Mouse (Mus musculus): ENCODE data around the gene Dbndd2.

The Dbndd2 gene

GRCm38 (mm10) chr2:164485681-164486257, at the start of gene Dbndd2:
Dbndd2 (plus strand) TSS chr2:164486106.
- no peak for DNase-seq

- no peak for DNase-seq
Observed at GRCm38 (mm10) chr2:164436215-164436913, 49.5 kb upstream of the Dbndd2 start.

GRCm38 (mm10) chr2:164436961-164437360, 48.9 kb upstream of the Dbndd2 start:
- no peak for DNase-seq

DNA sequence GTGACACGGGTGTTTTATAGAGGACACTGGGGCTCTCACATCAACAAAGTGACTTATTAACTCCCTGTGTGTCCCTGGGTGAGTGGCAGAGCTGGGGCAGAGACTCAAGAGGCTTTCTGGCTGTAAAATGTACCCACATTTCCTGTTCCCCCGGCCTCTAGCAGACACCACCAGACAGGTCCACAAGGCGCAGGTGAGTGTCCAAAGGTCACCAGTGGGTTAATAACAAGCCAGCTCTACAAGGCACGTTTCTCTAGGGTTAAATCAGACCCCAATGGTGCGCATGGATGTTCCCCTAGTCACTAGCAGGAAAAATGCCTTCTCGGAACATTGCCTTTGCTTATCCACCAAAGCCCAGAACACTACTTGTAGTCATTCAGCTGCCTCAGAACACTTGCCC, 48.2 kb upstream of the Dbndd2 start:
- DNase-seq, result no peak

DNA sequence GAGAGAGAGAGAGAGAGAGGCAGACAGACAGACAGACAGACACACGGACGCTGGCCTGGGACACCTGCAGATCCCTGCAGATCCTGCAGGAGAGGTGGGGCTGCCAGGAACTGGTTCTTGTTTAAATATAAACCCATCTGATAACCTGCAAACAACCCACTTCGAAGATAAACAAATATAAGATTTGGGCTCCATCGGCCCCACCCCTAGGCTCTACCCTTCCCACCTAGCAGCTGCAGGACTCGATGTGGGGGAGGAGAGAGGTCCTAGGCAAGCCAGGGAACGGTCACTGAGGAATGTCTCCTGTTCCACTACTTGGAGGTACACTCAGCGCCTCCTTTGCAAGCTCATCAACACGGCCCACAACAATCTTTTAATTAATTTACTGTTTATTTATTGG, 47.6 kb upstream of the Dbndd2 start:
- no peak for DNase-seq

DNA sequence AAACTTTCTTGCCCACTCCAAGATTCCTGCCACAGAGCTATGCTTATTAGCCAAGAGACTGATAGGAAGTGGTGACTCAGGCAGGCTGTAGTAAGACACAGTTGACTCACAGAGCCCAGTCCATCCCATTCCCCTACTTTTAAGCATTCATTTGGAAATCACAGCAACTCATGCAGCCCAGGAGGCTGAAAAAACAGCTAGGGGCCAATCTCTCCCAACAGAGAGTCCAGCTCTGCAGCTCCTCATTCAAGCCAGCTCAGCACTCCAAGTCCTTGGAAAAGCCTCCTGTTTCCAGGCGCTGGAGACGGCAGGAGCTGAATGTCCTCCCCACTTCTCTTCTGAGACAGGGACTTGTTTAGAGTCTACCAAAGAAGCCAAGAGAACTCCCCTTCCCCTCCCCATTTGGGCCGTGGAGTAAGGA, 46.9 kb upstream of the Dbndd2 start:
- DNase-seq, result no peak

GRCm38 (mm10) chr2:164440314-164440713, 45.6 kb upstream of the Dbndd2 start:
- no peak for DNase-seq

DNA sequence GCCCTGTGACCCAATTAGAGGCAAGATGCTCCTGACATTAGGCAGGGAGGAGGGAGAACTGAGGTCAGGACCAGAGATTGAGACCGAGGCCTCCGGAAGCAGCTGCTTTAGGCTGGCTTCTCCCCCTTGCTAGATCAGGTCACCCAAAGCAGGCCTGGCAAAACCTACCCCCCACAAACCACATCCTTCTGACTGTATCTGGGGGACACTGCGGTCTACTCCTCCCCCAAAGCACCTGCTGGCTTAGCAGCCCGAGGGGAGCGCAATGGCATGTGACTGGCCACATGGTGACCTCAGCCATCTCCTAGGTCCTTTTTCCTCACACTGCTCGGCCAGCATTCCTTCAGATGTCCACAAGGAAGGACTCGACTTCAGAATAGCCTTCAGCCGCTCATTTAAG, 44.8 kb upstream of the Dbndd2 start:
- no peak for DNase-seq

GRCm38 (mm10) chr2:164441731-164442130, 44.2 kb upstream of the Dbndd2 start:
- no peak for DNase-seq

DNA sequence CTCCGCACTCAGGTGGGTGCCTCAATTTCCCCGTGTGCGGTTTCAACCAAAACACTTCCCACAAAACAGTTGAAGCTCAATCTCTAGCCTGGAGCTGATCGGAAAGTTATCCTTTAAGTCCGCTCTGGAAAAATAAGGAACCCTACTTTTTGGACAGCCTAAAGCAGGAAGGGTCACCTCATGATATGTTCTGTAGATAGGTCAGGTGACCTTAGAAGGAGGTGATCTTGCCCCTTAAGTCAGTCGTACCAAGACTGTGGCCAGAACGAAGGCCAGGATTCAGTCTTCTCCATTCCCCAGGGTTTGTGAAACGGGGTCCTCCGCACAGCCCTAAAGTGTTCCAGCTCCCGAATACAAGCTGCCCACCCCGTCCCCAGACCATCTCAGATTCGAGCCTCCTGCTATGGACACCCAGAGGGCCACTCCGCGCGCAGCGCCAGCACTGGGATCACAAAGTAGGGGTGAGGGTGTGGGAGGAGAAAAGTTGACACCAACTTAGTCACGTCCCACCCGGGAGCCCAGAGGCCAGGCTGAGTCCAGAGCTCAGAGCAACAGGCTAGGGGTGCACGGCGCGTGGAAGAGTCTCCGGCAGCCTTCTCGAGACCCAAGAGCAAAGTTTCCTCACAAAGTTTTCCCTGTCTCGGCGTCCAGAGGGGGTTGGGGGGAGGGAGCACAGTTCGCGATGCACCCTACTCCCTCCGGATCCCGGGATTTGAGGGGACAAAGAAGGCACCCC, 43.4 kb upstream of the Dbndd2 start:
- no peak for DNase-seq

DNA sequence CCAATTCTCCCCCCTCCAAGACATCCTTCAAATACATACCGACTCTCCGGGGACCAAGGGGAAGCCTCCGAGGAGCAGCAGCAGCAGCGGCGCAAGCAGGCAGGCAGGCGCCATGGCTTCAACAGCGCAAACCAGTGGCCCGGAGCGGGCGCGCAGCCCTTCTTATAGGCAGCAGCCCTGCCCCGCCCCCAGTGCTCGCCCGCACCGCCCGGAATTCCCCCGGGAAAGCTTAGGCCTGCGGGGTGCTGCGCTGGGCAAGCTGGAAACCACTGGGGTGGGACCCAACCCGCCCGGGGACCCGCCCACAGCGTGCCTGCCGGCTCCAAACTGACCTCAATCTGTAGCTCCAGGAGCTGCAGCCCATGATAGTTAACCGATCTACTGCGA, 42.9 kb upstream of the Dbndd2 start:
- DNase-seq, result no peak

DNA sequence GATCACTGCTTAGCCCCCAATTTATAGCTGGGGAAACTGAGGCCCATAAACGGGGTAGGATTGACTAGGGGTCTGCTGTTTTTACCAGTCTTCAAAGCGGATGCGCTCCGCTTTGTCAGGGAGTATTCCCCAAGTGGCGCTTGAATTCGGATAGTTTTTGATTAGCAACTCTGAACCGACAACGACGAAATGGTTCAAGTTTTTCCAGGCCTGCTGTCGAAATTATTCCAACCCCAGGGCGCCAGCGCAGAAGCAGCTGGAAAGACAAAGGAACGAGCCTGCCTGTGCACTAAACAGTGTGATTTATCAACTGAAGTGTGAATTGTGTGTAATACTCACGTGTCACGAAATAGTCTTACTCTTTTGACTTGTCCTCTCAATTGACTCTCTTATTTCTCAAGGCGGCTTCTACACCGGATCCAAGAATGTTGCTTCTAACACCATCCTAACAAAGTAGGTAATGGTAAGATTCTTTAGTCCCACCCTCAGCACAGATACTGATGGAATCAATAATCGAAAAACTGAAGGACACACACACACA, 42.4 kb upstream of the Dbndd2 start, which contains the start of gene Sdc4:
Sdc4 (minus strand) TSS at position 428 of the 541 bp plus-strand sequence.
- no peak for DNase-seq

GRCm38 (mm10) chr2:164444701-164445100, 41.2 kb upstream of the Dbndd2 start:
- DNase-seq, result no peak

- DNase-seq, result no peak
Observed at GRCm38 (mm10) chr2:164445399-164446085, 40.4 kb upstream of the Dbndd2 start.

- no peak for DNase-seq
Observed at GRCm38 (mm10) chr2:164446086-164446469, 39.8 kb upstream of the Dbndd2 start.

DNA sequence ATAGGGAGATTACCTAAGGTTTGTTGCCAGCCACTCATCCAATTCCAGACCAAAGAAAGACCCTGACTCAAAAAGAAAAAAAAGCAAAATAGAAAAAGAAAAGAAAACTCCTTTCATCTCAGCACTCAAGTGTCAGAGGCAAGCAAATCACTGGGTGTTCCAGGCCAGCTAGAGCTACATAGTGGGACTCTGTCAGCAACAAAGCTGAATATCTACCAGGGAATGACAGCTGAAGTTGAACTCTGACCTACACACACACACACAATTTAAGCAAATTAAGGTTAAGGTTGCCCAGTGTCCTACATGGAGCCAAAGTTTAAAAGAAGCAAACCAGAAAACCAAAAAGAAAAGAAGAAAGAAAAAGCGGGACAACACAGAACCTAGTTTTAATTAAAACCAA, 37.8 kb upstream of the Dbndd2 start:
- no peak for DNase-seq

GRCm38 (mm10) chr2:164448921-164449320, 37.0 kb upstream of the Dbndd2 start:
- DNase-seq, result no peak

GRCm38 (mm10) chr2:164449341-164450042, 36.4 kb upstream of the Dbndd2 start:
- DNase-seq, result no peak

GRCm38 (mm10) chr2:164452000-164452676, 33.8 kb upstream of the Dbndd2 start:
- DNase-seq, result no peak

- no peak for DNase-seq
Observed at GRCm38 (mm10) chr2:164453047-164453757, 32.7 kb upstream of the Dbndd2 start.

DNA sequence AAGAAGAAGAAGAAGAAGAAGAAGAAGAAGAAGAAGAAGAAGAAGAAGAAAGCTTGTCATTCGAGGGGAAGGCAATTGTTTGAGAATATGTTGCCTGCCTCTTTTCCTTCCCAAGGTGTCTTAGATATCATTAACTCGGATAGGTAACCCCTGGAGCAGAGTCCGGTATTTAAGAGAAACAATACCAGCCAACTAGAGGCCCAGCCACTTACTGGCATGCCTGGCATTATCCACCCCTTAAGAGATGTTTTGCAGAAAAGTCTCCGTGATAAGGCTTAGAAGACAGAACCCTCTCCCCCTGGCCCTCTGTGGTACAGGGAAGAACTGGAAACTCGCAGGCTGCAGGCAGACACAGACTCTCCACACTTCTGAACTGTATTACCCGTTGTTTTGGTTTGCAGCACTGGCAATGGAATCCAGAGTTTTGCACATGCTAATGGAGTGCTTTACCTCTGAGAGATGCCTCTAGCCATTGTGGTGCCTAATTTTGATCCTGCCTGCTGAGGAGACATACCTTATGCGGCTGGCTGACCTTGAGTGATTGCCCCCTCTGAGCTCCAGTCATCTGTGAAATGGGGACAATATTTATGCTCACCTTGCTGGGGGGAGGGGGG, 31.9 kb upstream of the Dbndd2 start:
- no peak for DNase-seq
